Mouse (Mus musculus) small intestine, adult 2 months (tissue): ENCODE measurements around the gene Bud23. TPM values are rescaled to one million over a fixed set of nuclear protein-coding genes. Genes with fewer than 3 reads are reported as not detected.
A peak's percentile ranks its signal among the peaks of the same experiment; 100 is the strongest.
"Not testable (repeated sequence)": the region's sequence is repeated elsewhere in the genome, so short reads cannot be mapped to it uniquely, and the experiment has no call there.

Experiments used
- H3K27ac ChIP-seq: fragments of 200-500 bp; 2 replicates; pipeline ENCODE4 v1.5.1; 2012; ENCODE audit warnings: low read depth, low read length, control low read depth, inconsistent platforms; ENCODE audit not compliant: insufficient read depth
- H3K27me3 ChIP-seq: fragments of 200-500 bp; 2 replicates; pipeline ENCODE4 v1.6.1; 2012; ENCODE audit warnings: mild to moderate bottlenecking, moderate library complexity, low read length, inconsistent platforms; ENCODE audit not compliant: control insufficient read depth, insufficient read depth
- H3K36me3 ChIP-seq: fragments of 200-500 bp; 2 replicates; pipeline ENCODE4 v1.6.1; 2012; ENCODE audit warnings: mild to moderate bottlenecking, low read length, control low read depth, inconsistent platforms; ENCODE audit not compliant: control insufficient read depth, insufficient read depth
- H3K4me1 ChIP-seq: fragments of 200-500 bp; 2 replicates; pipeline ENCODE4 v1.6.1; 2012; ENCODE audit warnings: low read length, inconsistent platforms, mixed read lengths; ENCODE audit not compliant: control insufficient read depth, insufficient read depth, insufficient read length
- H3K4me3 ChIP-seq: fragments of 200-500 bp; 2 replicates; pipeline ENCODE4 v1.5.1; 2012; ENCODE audit warnings: low read depth, mild to moderate bottlenecking, control low read depth, inconsistent platforms, low read length, moderate library complexity
- CTCF ChIP-seq: fragments of 200-500 bp; IDR thresholded peaks from 2 replicates; pipeline ENCODE4 v1.5.1; 2012; ENCODE audit warnings: low read depth, mild to moderate bottlenecking, control low read depth, inconsistent platforms, low read length, moderate library complexity, mixed read lengths; ENCODE audit not compliant: insufficient replicate concordance, insufficient read length; ENCODE audit errors: extremely low read depth
- POLR2A ChIP-seq: fragments of 200-500 bp; IDR thresholded peaks from 2 replicates; pipeline ENCODE4 v1.6.1; 2012; ENCODE audit warnings: low read depth, mild to moderate bottlenecking, control low read depth, inconsistent platforms, low read length, moderate library complexity
- WGBS: fragments of 180-500 bp; shearing (Covaris S2); methylation state at CpG from one replicate; pipeline ENCODE4 v1.1.7; 2018; 5-methylcytosine and 5-hydroxymethylcytosine counted together
- polyA plus RNA-seq: library from polyadenylated mRNA; depleted of rRNA; stranded (reverse); fragments of >200 nt; gene quantifications from 2 replicates; pipeline ENCODE4 v1.2.3, GENCODE M21; 2012; rRNA removed

Bud23 gene
- polyA plus RNA-seq, result 31.2 and 43.7 TPM in 2 replicates

DNA sequence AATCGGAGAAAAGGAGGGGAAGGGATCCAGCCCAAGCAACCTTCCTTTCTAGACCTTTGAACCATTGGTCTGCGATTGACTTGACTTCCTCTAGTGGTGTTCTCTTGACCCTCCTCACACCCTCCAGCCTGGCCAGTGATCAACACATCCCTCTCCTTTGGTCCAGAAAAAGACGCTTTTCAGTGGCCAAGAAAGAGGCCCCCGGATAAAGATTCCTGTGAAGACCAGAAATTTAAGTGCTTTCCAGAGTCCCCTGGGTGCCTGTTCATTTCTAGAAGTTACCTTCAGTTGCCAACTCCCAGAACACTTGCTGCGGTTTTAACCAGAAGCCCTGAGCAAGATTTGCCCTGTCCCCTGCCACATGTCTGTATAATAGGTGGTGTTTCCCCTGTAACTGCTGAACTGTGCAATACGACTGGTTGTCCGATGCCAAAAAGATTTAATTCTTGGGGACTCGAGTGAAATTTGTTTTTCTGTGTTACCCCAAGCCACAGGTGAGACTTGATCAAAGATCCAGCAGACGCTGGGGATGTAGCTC is at the start of gene Bud23:
TSS of gene Bud23 (minus strand) at position 51 of the 538 bp plus-strand sequence.
- H3K4me1 ChIP-seq, H3K27me3 ChIP-seq, H3K36me3 ChIP-seq: not testable (repeated sequence)
- Histone ChIP-seq H3K27ac (peak within 1 kb of the TSS; percentile 51), H3K4me3 (peak within 1 kb of the TSS; percentile 84)
- WGBS, result 61% methylated on average over 9 of the region's 9 CpGs

DNA sequence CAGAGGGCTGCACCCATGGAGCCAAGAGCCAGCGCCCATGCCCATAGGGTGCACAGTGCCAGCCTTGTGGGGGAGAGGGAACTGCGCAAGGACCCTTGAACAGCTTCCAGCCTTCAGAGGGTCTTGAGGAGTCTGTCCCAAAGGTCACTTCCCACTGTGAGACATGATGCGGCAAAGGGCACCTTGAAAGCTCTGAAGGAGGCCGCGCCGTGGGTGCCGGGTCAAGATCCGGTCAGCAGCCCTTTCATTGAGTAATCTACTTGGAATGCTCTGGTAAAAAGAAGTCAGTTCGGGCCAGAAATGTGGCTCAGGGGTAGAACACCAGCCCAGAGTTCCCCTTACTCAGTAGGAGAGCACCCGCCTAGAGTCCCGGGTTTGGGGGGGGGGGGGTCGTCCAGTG is 49.0 kb upstream of the Bud23 start:
- Histone ChIP-seq H3K4me3 (no peak overlapping the region), H3K4me1 (peaks cover 22% of the 10 kb centered on the region), H3K27ac (no peak overlapping the region), H3K27me3 (no peaks in the 10 kb centered on the region), H3K36me3 (peaks cover 15% of the 10 kb centered on the region)
- WGBS, result 92% methylated on average over 12 of the region's 12 CpGs
- no peak for TF ChIP-seq CTCF

DNA sequence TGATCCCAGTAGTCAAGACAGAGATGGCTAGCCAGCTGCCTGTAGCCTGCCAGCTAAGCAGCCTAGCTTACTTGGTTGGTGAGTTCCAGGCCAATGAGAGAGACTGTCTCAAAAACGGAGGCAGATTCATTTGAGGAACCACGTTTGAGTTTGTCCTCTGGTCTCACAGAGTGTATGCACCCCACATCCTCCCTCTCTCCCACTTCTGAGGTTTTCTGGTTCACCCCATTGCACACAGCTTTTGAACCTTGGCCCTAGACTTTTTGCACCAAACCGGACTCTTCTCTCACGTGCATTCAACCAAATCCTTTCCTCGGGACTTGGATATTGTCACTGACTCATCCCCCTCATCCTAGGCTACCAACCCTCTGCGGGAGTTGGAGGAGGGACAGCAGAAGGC is 45.2 kb upstream of the Bud23 start:
- H3K36me3 ChIP-seq, result peaks cover 11% of the 10 kb centered on the region
- H3K27ac ChIP-seq, result no peak overlapping the region
- TF ChIP-seq CTCF (no peak), POLR2A (no peak)
- no peaks in the 10 kb centered on the region for H3K27me3 ChIP-seq
- peaks cover 14% of the 10 kb centered on the region for H3K4me1 ChIP-seq
- no peak overlapping the region for H3K4me3 ChIP-seq
- WGBS, result 39% methylated on average over 6 of the region's 6 CpGs

DNA sequence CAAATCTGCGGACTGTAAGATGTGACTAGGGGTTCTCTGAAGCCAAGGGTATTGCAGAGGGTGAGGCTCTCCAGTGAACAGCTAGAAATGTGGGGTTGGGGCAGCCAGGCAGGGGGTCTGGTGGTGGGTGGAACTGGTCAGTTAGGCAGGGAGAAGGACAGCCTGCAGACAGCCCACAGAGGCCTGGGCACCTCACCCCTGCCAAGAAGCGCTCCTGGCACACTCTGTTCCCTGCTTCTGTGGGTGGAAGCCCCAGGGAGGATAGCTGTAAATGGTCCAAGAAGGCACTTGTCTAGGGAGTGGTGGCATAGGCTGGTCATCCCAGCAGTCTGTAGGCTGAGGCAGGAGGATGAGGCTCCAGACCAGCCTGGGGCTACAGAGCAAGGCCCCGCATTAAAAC is 44.7 kb upstream of the Bud23 start:
- TF ChIP-seq CTCF (no peak), POLR2A (no peak)
- Histone ChIP-seq H3K27me3 (no peaks in the 10 kb centered on the region), H3K36me3 (peaks cover 11% of the 10 kb centered on the region), H3K27ac (peak overlapping the region; percentile 81), H3K4me1 (peaks cover 14% of the 10 kb centered on the region), H3K4me3 (peak overlapping the region; percentile 91; the same call in 1 of the 2 replicates)
- 67% methylated on average over 3 of the region's 3 CpGs for WGBS

DNA sequence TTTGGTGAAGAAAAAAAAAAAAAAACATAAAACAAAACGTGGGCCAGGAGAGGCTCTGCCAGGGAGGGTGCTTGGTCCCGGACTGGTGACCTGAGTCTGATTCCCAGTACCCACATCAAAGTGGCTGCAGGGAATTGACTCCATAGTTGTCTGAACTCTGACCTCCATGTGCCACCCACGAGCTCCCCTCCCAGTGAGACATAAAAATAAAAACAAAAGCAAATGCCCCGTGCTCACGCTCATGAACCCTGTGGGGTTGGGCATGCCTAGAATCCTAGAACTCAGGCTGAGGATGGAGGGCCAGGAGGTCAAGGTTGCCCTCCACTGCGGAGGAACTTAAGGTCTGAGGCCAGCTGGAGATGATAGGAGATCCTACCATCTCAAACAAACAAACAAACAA is 44.3 kb upstream of the Bud23 start:
- H3K4me1 ChIP-seq, result peaks cover 12% of the 10 kb centered on the region
- H3K36me3 ChIP-seq, result peaks cover 8% of the 10 kb centered on the region
- peak overlapping the region; percentile 81 for H3K27ac ChIP-seq
- no peaks in the 10 kb centered on the region for H3K27me3 ChIP-seq
- TF ChIP-seq CTCF, result no peak
- no peak for TF ChIP-seq POLR2A
- 19% methylated on average over 6 of the region's 6 CpGs for WGBS
- H3K4me3 ChIP-seq, result peak overlapping the region; percentile 91

DNA sequence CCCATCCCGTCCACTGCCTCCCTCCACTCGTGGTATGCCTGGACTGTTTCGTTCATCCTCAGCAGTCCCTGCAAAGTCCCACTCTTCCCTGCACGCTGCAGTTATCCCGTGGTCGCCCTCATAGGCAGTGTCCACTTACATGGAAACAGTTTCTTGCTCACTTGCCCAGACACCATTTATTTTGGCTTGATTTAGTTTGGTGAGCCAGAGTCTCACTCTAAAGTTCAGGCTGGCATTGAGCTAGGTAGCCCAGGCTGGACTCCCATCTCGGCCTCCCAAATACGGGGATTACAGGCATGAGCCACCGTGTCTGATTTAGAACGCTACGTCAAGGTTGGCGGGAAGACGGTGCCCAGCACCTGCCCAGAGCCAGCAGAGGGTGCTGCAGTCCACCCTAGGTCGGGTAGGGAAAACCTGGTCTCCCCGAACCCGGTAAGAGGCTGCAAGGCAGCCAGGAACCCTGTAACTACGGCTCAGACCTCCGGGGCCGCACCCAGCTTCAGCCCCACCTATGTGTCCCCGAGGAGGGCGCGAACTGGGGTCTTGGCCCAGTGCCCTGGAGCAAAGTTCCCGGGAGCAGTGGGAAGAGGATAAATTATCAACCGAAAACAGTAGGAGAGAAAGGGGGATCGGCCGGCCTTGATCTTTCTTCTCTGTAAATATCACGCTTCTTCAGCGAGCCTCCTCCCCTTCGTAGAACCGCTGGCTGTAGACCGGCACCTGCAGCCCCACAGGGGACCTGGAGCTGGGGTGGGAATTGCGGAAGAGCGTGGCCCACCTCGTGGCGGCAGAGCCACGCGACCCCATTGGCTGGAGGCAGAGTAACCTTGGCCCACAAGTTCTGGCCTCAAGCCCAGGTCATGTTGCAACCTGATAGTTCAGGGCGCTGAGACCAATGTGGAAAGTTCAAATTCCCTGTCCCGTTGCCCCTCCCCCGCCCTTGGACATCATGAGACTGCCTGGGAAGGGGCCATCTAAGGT is 43.1 kb upstream of the Bud23 start:
- H3K27ac ChIP-seq, result peak overlapping the region; percentile 81
- H3K27me3 ChIP-seq, result no peaks in the 10 kb centered on the region
- H3K36me3 ChIP-seq, result 0 out of 2 replicates have a peak, but pooled peaks cover under 1% of the 10 kb centered on the region
- peaks cover 12% of the 10 kb centered on the region for H3K4me1 ChIP-seq
- TF ChIP-seq CTCF, result peak; percentile 74; the same call in 1 of the 2 replicates
- TF ChIP-seq POLR2A, result 0 out of 2 replicates have a peak, but pooled peaks have one; percentile 14
- H3K4me3 ChIP-seq, result peak overlapping the region; percentile 91
- 2% methylated on average over 40 of the region's 40 CpGs for WGBS

DNA sequence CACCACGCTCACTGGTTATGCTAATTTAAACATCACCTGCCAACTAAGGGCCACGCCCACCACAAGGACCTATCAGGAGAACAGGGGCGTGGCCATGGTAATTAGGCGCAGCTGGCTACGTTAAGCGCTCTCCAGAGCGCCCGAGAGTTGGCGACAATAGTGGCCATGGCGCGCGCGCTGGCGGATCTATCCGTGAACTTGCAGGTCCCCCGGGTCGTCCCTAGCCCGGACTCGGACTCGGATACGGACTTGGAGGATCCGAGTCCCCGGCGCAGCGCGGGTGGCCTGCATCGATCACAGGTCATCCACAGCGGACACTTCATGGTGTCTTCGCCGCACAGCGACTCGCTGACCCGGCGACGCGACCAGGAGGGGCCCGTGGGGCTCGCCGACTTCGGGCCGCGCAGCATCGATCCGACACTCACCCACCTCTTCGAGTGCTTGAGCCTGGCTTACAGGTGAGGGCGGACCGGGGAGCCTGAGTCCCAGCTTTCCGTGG is 42.0 kb upstream of the Bud23 start:
- no peaks in the 10 kb centered on the region for H3K27me3 ChIP-seq
- no peaks in the 10 kb centered on the region for H3K36me3 ChIP-seq
- under 1% methylated on average over 48 of the region's 48 CpGs for WGBS
- peaks cover 12% of the 10 kb centered on the region for H3K4me1 ChIP-seq
- H3K4me3 ChIP-seq, result peak overlapping the region; percentile 91
- peak overlapping the region; percentile 81 for H3K27ac ChIP-seq
- TF ChIP-seq POLR2A (peak; percentile 98), CTCF (no peak)
